Mouse (Mus musculus) kidney, postnatal 0 days (tissue): Measurements from ENCODE around the gene Cyp1a1. TPM values are rescaled to one million over a fixed set of nuclear protein-coding genes. Genes with fewer than 3 reads are reported as not detected.
A peak's percentile ranks its signal among the peaks of the same experiment; 100 is the strongest.
"Not testable (repeated sequence)": the region's sequence is repeated elsewhere in the genome, so short reads cannot be mapped to it uniquely, and the experiment has no call there.

ENCODE experiments used
- ATAC-seq: fragments of 200-750 bp; cut with Nextera tagmentation; replicated peaks from 2 replicates; pipeline ENCODE4 v1.8.0; 2017; ENCODE audit warnings: low read depth, moderate number of reproducible peaks, moderate TSS enrichment, moderate library complexity; ENCODE audit not compliant: low FRiP score
- DNase-seq: peaks from one replicate; pipeline ENCODE4 v3.0.0-alpha.2; 2016; ENCODE audit warnings: low spot score
- H3K27ac ChIP-seq: fragments of 300-500 bp; sonication (generic); 2 replicates; pipeline ENCODE4 v1.5.1; 2014; ENCODE audit warnings: mild to moderate bottlenecking
- H3K27me3 ChIP-seq: fragments of 300-500 bp; sonication (generic); 2 replicates; pipeline ENCODE4 v1.6.1; 2014; ENCODE audit warnings: low read length, mixed read lengths; ENCODE audit not compliant: insufficient read depth
- H3K36me3 ChIP-seq: fragments of 300-500 bp; sonication (generic); 2 replicates; pipeline ENCODE4 v1.6.1; 2014; ENCODE audit warnings: low read length, mixed read lengths; ENCODE audit not compliant: insufficient read depth
- H3K4me1 ChIP-seq: fragments of 300-500 bp; sonication (generic); replicated peaks from 2 replicates; pipeline ENCODE4 v1.6.1; 2014; ENCODE audit warnings: antibody characterized with exemption, low read length, mixed read lengths; ENCODE audit not compliant: insufficient read depth
- H3K4me2 ChIP-seq: fragments of 300-500 bp; sonication (generic); 2 replicates; pipeline ENCODE4 v1.6.1; 2014; ENCODE audit warnings: mild to moderate bottlenecking, low read length, moderate library complexity, mixed read lengths
- H3K4me3 ChIP-seq: fragments of 300-500 bp; sonication (generic); replicated peaks from 2 replicates; pipeline ENCODE4 v1.5.1; 2014; ENCODE audit warnings: low read depth, low read length
- H3K9ac ChIP-seq: fragments of 300-500 bp; sonication (generic); 2 replicates; pipeline ENCODE4 v1.6.1; 2014; ENCODE audit warnings: low read depth, low read length
- H3K9me3 ChIP-seq: fragments of 300-500 bp; sonication (generic); replicated peaks from 2 replicates; pipeline ENCODE4 v1.6.1; 2016; ENCODE audit warnings: low read length, inconsistent platforms, mixed read lengths
- CTCF ChIP-seq: IDR thresholded peaks from 2 replicates; pipeline ENCODE4 v1.5.1; 2016; ENCODE audit warnings: antibody characterized with exemption, low read depth, mild to moderate bottlenecking, moderate library complexity
- WGBS: fragments of 180-500 bp; shearing (Covaris S2); extraction: QIAGEN DNeasy Blood & Tissue Kit; methylation state at CpG from one replicate; pipeline ENCODE4 v1.1.7; 2014; 5-methylcytosine and 5-hydroxymethylcytosine counted together
- polyA plus RNA-seq: library from polyadenylated mRNA; unstranded; fragments of >200 nt; fragmentation: Nextera tagmentation; extraction: Ambion mirVana; gene quantifications from 2 replicates; pipeline ENCODE4 v1.2.1, GENCODE M21; 2015

The Cyp1a1 gene
- polyA plus RNA-seq, 1 experiment from 2014 or later: 0.34 TPM

GRCm38 (mm10) chr9:57708068-57708719, 20.5 kb downstream of the Cyp1a1 start, which contains the start of gene Edc3:
Gene Edc3, plus strand, starts transcription at chr9:57708540.
- Histone ChIP-seq H3K9me3 (no peaks in the 10 kb centered on the region), H3K27me3 (no peaks in the 10 kb centered on the region), H3K27ac (peak within 1 kb of the TSS; percentile 87), H3K4me1 (peaks cover 7% of the 10 kb centered on the region; the same call in 1 of the 2 replicates), H3K36me3 (no peaks in the 10 kb centered on the region; the same call in 1 of the 2 replicates), H3K4me2 (peak within 1 kb of the TSS; percentile 66), H3K4me3 (peak within 1 kb of the TSS; percentile 92), H3K9ac (peak within 1 kb of the TSS; percentile 91)
- peak; percentile 97 for DNase-seq
- ATAC-seq: peak; percentile 94
- TF ChIP-seq CTCF: no peak
- under 1% methylated on average over 23 of the region's 23 CpGs for WGBS

- no peaks in the 10 kb centered on the region for H3K27me3 ChIP-seq
- ATAC-seq: peak; percentile 74
- H3K4me1 ChIP-seq: peaks cover 7% of the 10 kb centered on the region; the same call in 1 of the 2 replicates
Measured at GRCm38 (mm10) chr9:57708720-57709274, 21.1 kb downstream of the Cyp1a1 start.

DNA sequence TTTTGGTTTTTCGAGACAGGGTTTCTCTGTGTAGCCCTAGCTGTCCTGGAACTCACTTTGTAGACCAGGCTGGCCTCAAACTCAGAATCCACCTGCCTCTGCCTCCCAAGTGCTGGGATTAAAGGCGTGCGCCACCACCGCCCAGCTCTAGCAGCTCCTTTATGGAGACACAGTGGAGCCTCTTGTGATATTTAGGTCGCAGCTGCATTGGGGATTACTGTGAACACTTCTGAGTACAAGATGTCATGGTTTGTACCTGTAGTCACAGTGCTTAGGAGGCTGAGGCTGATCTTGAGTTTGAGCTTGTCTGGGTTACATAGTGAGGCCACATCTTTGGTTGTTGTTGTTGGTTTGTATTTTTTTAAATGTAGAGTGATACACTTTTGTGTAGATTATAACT, 22.5 kb downstream of the Cyp1a1 start:
- H3K4me2 ChIP-seq, H3K9me3 ChIP-seq, H3K4me3 ChIP-seq, H3K27ac ChIP-seq, H3K9ac ChIP-seq, H3K27me3 ChIP-seq, H3K4me1 ChIP-seq, DNase-seq, ATAC-seq: not testable (repeated sequence)
- peaks cover 11% of the 10 kb centered on the region for H3K36me3 ChIP-seq
- 90% methylated on average over 4 of the region's 5 CpGs for WGBS

More at GRCm38 (mm10) chr9:57708720-57709274, 21.1 kb downstream of the Cyp1a1 start:
- TF ChIP-seq CTCF: no peak
- H3K9ac ChIP-seq: peak overlapping the region; percentile 91
- H3K4me3 ChIP-seq: peak overlapping the region; percentile 92
- WGBS: 3% methylated on average over 34 of the region's 39 CpGs
- H3K27ac ChIP-seq: peak overlapping the region; percentile 87
- H3K36me3 ChIP-seq: peaks cover 3% of the 10 kb centered on the region; the same call in 1 of the 2 replicates
- peak; percentile 31 for DNase-seq
- H3K4me2 ChIP-seq: peak overlapping the region; percentile 66
- no peaks in the 10 kb centered on the region for H3K9me3 ChIP-seq

DNA sequence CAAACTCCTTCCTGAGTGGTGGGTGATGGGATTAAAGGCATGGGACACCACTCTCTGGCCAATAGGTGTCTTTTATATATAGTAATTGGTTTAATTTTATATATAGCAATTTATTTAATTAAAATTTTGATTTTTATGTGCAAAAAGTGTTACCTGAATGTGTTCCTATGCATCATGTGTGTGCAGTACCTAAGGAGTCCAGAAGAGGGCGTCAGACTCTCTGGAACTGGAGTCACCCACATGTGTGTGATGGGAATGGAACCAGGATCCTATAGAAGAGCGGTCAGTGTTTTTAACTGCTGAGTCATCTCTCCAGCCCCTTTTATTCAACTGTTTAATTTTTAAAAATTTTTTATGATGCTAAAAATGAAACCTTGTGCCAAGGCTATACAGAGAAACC, 24.5 kb downstream of the Cyp1a1 start:
- peaks cover 7% of the 10 kb centered on the region; the same call in 1 of the 2 replicates for H3K4me1 ChIP-seq
- no peak overlapping the region for H3K27ac ChIP-seq
- no peak overlapping the region for H3K4me3 ChIP-seq
- no peak overlapping the region for H3K4me2 ChIP-seq
- no peak overlapping the region for H3K9ac ChIP-seq
- no peak for DNase-seq
- no peaks in the 10 kb centered on the region for H3K9me3 ChIP-seq
- 72% methylated on average over 2 of the region's 2 CpGs for WGBS
- ATAC-seq: no peak
- TF ChIP-seq CTCF: peak; percentile 38; the same call in 1 of the 2 replicates
- H3K27me3 ChIP-seq: no peaks in the 10 kb centered on the region
- peaks cover 26% of the 10 kb centered on the region for H3K36me3 ChIP-seq

GRCm38 (mm10) chr9:57718408-57718807, 30.7 kb downstream of the Cyp1a1 start:
- no peak overlapping the region for H3K4me3 ChIP-seq
- no peaks in the 10 kb centered on the region for H3K27me3 ChIP-seq
- H3K27ac ChIP-seq: no peak overlapping the region
- DNase-seq (no peak), ATAC-seq (no peak)
- H3K4me2 ChIP-seq: no peak overlapping the region
- no peak for TF ChIP-seq CTCF
- H3K9me3 ChIP-seq: no peaks in the 10 kb centered on the region
- no peak overlapping the region for H3K9ac ChIP-seq
- WGBS: 90% methylated on average over 7 of the region's 7 CpGs
- H3K4me1 ChIP-seq: no peaks in the 10 kb centered on the region
- peaks cover 41% of the 10 kb centered on the region for H3K36me3 ChIP-seq

GRCm38 (mm10) chr9:57720736-57721135, 33.0 kb downstream of the Cyp1a1 start:
- ATAC-seq: no peak
- WGBS: 90% methylated on average over 3 of the region's 3 CpGs
- Histone ChIP-seq H3K4me3 (no peak overlapping the region), H3K36me3 (peaks cover 28% of the 10 kb centered on the region), H3K27me3 (no peaks in the 10 kb centered on the region), H3K4me2 (no peak overlapping the region), H3K27ac (no peak overlapping the region), H3K9me3 (no peaks in the 10 kb centered on the region), H3K9ac (no peak overlapping the region), H3K4me1 (no peaks in the 10 kb centered on the region)
- TF ChIP-seq CTCF: no peak
- no peak for DNase-seq
